Mouse (Mus musculus): Measurements from ENCODE around the gene Il16.

DNA sequence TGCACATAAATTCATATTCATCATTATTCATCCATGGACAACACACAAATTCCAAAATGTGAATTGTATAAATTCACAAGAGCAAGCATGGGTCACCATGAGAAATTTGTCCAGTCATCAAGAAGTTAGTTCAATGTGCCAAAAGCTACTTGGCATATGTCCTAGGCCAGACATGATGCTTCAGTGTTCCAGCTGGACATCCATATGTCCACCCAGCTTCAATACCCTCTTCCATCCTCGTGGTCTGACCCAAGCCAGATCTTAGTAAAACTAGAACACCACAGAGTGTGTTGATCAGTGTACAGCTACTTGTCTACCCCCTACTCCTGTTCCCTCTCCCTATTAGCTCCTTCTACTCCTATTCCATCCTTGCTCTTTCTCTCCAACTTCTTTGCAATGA lies 5.5 kb upstream of the Il16 start:
- TF ChIP-seq CTCF (IDR thresholded peaks at IDR 0.05; ENCODE audit: low read depth) (no peak), EP300 (IDR thresholded peaks at IDR 0.05; ENCODE audit: low read depth) (no peak)
